Mouse (Mus musculus): ENCODE results near the gene C1d. TPM values are rescaled to one million over a fixed set of nuclear protein-coding genes. Genes with fewer than 3 reads are reported as not detected.
A peak's percentile ranks its signal among the peaks of the same experiment; 100 is the strongest.

Gene C1d
- polyA plus RNA-seq (2012; rRNA removed) = 28.5 and 39.7 TPM in 2 replicates

DNA sequence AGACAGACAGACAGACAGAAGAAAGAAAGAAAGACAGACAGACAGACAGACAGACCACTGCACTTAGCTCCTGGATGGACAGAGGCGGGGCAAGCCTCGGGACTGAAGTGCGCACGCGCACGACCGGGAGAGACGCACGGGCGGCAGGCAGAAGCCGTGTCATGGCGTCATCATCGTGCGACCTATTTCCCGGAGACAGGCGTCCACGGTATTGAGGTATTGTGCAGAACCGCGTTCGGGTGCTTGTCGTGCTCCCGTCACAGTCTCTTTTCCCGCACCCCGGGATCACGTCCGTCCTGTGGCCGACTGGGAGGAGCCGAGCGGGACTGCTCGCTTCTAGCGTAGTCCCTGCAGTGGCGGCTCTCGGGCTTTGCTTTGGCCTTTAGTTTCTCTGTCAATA lies at the start of gene C1d:
Gene C1d (plus strand): TSS at position 137 of the 400 bp plus-strand sequence.
- Histone ChIP-seq H3K27me3 (replicated peaks; ENCODE audit: control insufficient read depth, insufficient read depth, low read length) (no peaks in the 10 kb centered on the region), H3K27ac (ENCODE audit: insufficient read depth, low read depth, low read length) (peak within 1 kb of the TSS; percentile 93), H3K4me1 (ENCODE audit: control insufficient read depth, insufficient read depth, low read length) (no peaks in the 10 kb centered on the region), H3K36me3 (ENCODE audit: control insufficient read depth, insufficient read depth, low read length) (no peaks in the 10 kb centered on the region), H3K4me3 (ENCODE audit: insufficient read depth, low read depth, low read length) (peak within 1 kb of the TSS; percentile 90)
- peak; percentile 97 for DNase-seq
- under 1% methylated on average over 33 of the region's 33 CpGs for WGBS
- TF ChIP-seq CTCF (conservative IDR thresholded peaks at IDR 0.05; ENCODE audit: insufficient read depth, insufficient read length, low read depth, low read length) (no peak), POLR2A (IDR thresholded peaks at IDR 0.05; ENCODE audit: low read depth, low read length) (peak; percentile 84)

DNA sequence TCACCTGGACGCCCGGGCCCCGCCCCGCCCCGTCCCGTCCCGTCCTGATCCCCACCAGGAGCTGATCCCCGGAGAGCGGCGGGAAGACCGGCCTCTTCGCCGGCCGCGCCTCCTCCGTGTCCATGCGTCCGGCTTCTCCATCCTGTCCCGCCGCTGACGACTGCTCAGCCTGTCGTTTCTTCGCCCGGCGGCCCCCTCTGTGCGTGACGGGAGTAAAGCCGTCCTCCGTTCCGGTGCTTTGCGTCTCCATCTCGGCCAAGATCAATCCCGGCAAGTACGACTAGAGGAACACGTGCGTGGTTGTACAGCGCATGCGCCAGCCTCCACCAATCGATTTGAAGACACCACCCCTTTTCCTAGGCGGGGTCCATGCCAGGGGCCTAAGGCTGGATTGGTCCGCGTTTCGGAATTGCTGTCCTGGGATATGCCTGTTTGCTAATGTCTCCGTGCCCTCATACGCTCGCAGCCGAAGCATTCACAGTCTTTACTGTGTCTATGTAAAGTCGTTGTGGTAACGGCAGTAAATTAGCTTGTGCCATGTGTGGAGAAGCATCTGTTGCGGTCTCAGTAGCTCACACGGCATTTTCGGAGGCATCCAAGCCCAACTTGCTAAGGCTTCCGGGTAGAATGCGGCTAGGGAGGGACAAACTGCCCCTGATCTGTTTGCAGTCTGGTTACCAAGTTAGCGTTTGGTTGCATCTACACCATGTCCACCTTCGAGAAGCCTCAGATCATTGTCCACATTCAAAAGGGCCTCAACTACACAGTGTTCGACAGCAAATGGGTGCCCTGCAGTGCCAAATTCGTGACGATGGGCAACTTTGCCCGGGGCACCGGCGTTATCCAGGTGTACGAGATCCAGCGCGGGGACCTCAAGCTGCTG lies 45.9 kb upstream of the C1d start, which contains the start of gene Pno1:
Gene Pno1 (minus strand): TSS at position 311 of the 883 bp plus-strand sequence.
- Histone ChIP-seq H3K27me3 (replicated peaks; ENCODE audit: control insufficient read depth, insufficient read depth, low read length) (no peaks in the 10 kb centered on the region), H3K4me1 (ENCODE audit: control insufficient read depth, insufficient read depth, low read length) (no peaks in the 10 kb centered on the region; the same call in 1 of the 2 replicates), H3K4me3 (ENCODE audit: insufficient read depth, low read depth, low read length) (peak within 1 kb of the TSS; percentile 82), H3K27ac (ENCODE audit: insufficient read depth, low read depth, low read length) (peak within 1 kb of the TSS; percentile 90), H3K36me3 (ENCODE audit: control insufficient read depth, insufficient read depth, low read length) (0 out of 2 replicates have a peak, but pooled peaks cover 2% of the 10 kb centered on the region)
- DNase-seq = peak; percentile 98
- TF ChIP-seq POLR2A (IDR thresholded peaks at IDR 0.05; ENCODE audit: low read depth, low read length) (peak; percentile 12), CTCF (conservative IDR thresholded peaks at IDR 0.05; ENCODE audit: insufficient read depth, insufficient read length, low read depth, low read length) (no peak)
- under 1% methylated on average over 65 of the region's 65 CpGs for WGBS

DNA sequence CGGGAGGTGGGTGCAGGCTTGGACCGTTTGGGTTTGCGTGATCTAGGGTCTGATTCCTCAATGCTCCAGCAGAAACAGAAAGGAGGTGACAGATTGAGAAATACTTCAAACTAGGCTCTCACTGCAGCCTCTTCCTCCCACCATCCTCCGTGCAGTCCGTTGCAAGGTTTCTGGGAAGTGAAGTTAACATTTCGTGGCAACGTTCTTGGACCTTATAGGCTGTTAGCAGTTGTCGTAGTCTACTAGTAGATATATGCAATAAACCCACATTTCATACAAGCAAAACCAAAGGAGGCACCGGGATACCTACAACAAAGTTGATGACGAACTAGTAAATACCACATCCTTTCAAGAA lies 45.3 kb upstream of the C1d start:
- 0 out of 2 replicates have a peak, but pooled peaks cover 2% of the 10 kb centered on the region for H3K36me3 ChIP-seq (ENCODE audit: control insufficient read depth, insufficient read depth, low read length)
- DNase-seq = no peak
- WGBS = 1% methylated on average over 10 of the region's 10 CpGs
- TF ChIP-seq POLR2A (IDR thresholded peaks at IDR 0.05; ENCODE audit: low read depth, low read length) (no peak), CTCF (conservative IDR thresholded peaks at IDR 0.05; ENCODE audit: insufficient read depth, insufficient read length, low read depth, low read length) (no peak)
- H3K27ac ChIP-seq (ENCODE audit: insufficient read depth, low read depth, low read length) = peak overlapping the region; percentile 17; the same call in 1 of the 2 replicates
- H3K4me1 ChIP-seq (ENCODE audit: control insufficient read depth, insufficient read depth, low read length) = no peaks in the 10 kb centered on the region; the same call in 1 of the 2 replicates
- peak overlapping the region; percentile 82 for H3K4me3 ChIP-seq (ENCODE audit: insufficient read depth, low read depth, low read length)
- no peaks in the 10 kb centered on the region for H3K27me3 ChIP-seq (replicated peaks; ENCODE audit: control insufficient read depth, insufficient read depth, low read length)

DNA sequence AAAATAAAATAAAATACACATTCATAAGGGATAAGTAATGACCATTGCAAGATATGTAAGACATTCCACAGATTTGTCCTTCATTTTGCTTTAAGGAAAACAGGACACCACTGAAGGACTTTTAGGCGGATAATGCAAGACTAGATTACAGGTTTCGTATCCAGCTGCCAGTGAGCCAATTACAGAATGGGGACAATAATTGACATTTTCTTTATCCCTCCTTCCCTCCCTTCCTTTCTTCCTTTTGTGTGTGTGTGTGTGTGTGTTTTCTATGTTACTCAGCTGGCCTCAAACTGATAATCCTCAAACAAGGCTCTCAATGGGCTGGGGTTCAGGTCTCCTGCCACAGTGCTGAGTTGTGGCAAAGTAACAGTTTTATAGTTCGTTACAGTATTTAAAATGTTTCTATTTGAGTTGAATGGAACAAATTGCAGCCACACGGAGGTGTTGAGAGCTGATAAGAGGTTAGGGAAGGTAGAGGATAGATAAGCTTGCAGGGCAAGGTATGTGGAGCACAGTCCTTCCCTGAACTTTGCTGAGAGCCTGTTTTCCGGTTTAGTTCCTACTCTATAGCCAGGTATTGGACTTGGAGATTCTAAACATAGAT lies 44.4 kb upstream of the C1d start:
- H3K4me1 ChIP-seq (ENCODE audit: control insufficient read depth, insufficient read depth, low read length) = no peaks in the 10 kb centered on the region; the same call in 1 of the 2 replicates
- H3K27me3 ChIP-seq (replicated peaks; ENCODE audit: control insufficient read depth, insufficient read depth, low read length) = no peaks in the 10 kb centered on the region
- WGBS = 72% methylated on average over 5 of the region's 5 CpGs
- H3K36me3 ChIP-seq (ENCODE audit: control insufficient read depth, insufficient read depth, low read length) = 0 out of 2 replicates have a peak, but pooled peaks cover 2% of the 10 kb centered on the region
- TF ChIP-seq CTCF (conservative IDR thresholded peaks at IDR 0.05; ENCODE audit: insufficient read depth, insufficient read length, low read depth, low read length) = no peak
- no peak for TF ChIP-seq POLR2A (IDR thresholded peaks at IDR 0.05; ENCODE audit: low read depth, low read length)
- H3K4me3 ChIP-seq (ENCODE audit: insufficient read depth, low read depth, low read length) = no peak overlapping the region
- DNase-seq = no peak
- H3K27ac ChIP-seq (ENCODE audit: insufficient read depth, low read depth, low read length) = no peak overlapping the region

DNA sequence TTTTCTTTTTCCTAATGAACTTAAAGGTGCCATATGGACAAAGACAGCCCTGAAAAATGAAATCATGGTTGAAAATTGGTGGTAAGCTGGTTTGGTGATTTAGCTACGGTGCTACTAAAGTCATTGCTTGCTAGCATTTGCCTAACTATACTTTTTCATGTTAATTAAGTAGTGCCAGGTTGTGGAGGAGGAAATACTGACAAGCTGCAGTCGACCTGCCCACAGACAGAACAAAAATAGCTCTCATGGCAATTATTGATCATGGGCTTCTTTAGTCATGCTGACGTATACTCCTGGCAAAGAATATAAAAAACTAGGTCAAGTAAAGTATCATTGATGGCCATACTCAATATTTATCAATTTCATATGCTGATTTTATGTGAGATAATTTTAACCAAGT lies 41.9 kb upstream of the C1d start:
- WGBS = 77% methylated on average over 3 of the region's 3 CpGs

DNA sequence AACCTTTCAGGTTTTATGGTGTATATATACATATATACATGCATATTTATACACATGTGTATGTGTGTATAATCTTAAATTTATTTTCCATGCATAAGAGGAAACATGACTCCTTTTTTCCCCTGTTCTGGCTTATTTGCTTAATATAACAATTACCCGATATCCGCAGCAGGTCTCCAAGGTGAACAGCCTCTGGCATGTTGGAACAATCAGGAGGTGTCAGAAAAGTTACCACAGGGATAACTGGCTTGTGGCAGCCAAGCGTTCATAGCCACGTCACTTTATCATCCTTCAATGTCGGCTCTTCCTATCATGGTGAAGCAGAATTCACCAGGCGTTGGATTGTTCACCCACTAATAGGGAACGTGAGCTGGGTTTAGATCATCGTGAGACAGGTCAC lies 36.3 kb upstream of the C1d start:
- Histone ChIP-seq H3K36me3 (ENCODE audit: control insufficient read depth, insufficient read depth, low read length) (peaks cover 1% of the 10 kb centered on the region; the same call in 1 of the 2 replicates), H3K4me3 (ENCODE audit: insufficient read depth, low read depth, low read length) (no peak overlapping the region), H3K27me3 (replicated peaks; ENCODE audit: control insufficient read depth, insufficient read depth, low read length) (no peaks in the 10 kb centered on the region), H3K4me1 (ENCODE audit: control insufficient read depth, insufficient read depth, low read length) (no peaks in the 10 kb centered on the region), H3K27ac (ENCODE audit: insufficient read depth, low read depth, low read length) (no peak overlapping the region)
- no peak for TF ChIP-seq POLR2A (IDR thresholded peaks at IDR 0.05; ENCODE audit: low read depth, low read length)
- TF ChIP-seq CTCF (conservative IDR thresholded peaks at IDR 0.05; ENCODE audit: insufficient read depth, insufficient read length, low read depth, low read length) = no peak
- WGBS = 91% methylated on average over 8 of the region's 8 CpGs
- DNase-seq = no peak

More for the DNA sequence above, 41.9 kb upstream of the C1d start:
- Histone ChIP-seq H3K36me3 (ENCODE audit: control insufficient read depth, insufficient read depth, low read length) (peaks cover 1% of the 10 kb centered on the region; the same call in 1 of the 2 replicates), H3K4me1 (ENCODE audit: control insufficient read depth, insufficient read depth, low read length) (no peaks in the 10 kb centered on the region; the same call in 1 of the 2 replicates), H3K27ac (ENCODE audit: insufficient read depth, low read depth, low read length) (no peak overlapping the region), H3K27me3 (replicated peaks; ENCODE audit: control insufficient read depth, insufficient read depth, low read length) (no peaks in the 10 kb centered on the region), H3K4me3 (ENCODE audit: insufficient read depth, low read depth, low read length) (no peak overlapping the region)
- no peak for DNase-seq
- TF ChIP-seq CTCF (conservative IDR thresholded peaks at IDR 0.05; ENCODE audit: insufficient read depth, insufficient read length, low read depth, low read length) = no peak
- no peak for TF ChIP-seq POLR2A (IDR thresholded peaks at IDR 0.05; ENCODE audit: low read depth, low read length)

DNA sequence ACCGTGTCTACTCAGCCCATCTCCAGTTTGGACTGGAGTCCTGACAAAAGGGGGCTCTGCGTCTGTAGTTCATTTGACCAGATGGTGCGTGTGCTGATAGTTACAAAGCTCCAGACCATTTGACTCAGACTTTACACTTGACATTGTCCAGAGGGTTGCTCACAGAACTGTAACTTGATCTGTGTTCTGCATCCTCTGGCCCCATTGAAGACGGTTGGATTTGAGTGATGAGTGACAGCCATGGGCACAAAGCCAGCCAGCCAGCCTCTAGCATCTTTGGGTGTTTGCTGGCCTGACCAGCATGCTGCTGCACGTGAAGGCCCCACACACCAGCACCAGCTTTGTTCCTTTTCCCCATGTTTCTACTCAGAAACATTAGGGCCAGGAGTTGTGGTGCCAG lies 24.6 kb upstream of the C1d start:
- 74% methylated on average over 5 of the region's 5 CpGs for WGBS
- DNase-seq = no peak
- no peak for TF ChIP-seq CTCF (conservative IDR thresholded peaks at IDR 0.05; ENCODE audit: insufficient read depth, insufficient read length, low read depth, low read length)
- TF ChIP-seq POLR2A (IDR thresholded peaks at IDR 0.05; ENCODE audit: low read depth, low read length) = no peak
- Histone ChIP-seq H3K4me3 (ENCODE audit: insufficient read depth, low read depth, low read length) (no peak overlapping the region), H3K36me3 (ENCODE audit: control insufficient read depth, insufficient read depth, low read length) (peaks cover under 1% of the 10 kb centered on the region), H3K4me1 (ENCODE audit: control insufficient read depth, insufficient read depth, low read length) (no peaks in the 10 kb centered on the region), H3K27me3 (replicated peaks; ENCODE audit: control insufficient read depth, insufficient read depth, low read length) (no peaks in the 10 kb centered on the region), H3K27ac (ENCODE audit: insufficient read depth, low read depth, low read length) (no peak overlapping the region)
